Mouse (Mus musculus): ENCODE results near the gene Rora.

Rora gene

DNA sequence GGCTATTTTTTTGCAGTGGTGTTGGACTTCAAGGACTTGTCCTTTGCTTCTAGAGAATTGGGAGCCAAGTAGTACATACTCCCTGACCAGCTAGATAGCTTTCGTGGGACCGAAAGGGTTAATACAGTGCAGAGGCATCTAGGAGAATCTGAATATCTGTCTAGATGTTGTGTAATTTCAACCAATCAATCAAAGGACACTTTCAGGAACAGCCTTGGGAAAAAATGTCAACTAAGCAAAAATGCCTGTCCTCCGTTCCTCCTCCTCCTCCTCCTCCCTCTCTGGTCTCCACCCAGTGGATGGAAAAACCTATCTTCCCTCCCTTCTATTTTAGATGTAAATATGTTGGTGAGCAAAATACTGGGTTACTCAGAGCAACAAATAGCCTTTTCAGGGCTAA, 304.2 kb downstream of the Rora start:
- no peak for DNase-seq (ENCODE audit: low spot score)

DNA sequence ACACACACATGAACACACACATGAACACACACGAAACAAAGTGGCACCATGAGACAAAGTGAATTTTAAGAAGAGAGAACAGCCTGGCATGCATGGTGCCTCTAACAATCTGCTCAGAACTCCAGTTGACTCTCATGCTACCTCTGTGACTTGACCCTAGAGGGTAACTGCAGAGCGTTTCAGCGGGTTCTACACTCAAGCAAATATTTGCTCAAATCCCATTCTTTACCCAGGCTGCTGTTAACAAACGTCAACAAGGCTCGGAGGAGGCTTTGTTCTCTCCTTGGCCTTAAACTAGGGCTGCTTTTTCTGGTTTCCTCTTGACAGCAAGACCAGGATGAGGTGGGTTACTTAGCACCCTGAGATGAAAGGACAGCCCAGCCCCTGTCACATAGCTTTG, 305.3 kb downstream of the Rora start:
- DNase-seq (ENCODE audit: low spot score), result no peak

DNA sequence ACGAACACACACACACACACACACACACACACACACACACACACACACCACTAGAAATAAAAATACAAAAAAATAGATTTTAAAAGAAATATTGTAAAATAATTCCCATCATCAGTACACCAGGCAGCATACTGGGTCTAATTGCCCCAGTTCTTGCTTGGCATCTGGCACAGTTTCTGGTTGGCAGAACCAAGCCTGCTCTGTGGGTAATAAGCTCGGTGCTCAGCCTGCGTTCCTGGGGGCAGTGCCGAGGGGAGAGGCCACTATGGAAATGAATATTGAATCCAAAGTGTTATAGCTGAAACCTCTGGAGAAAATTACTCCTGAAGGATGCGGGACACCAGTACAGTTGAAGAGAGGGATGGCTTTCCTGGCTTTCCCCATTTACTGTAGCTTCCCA, 310.3 kb downstream of the Rora start:
- DNase-seq (ENCODE audit: low spot score), result peak; percentile 15

DNA sequence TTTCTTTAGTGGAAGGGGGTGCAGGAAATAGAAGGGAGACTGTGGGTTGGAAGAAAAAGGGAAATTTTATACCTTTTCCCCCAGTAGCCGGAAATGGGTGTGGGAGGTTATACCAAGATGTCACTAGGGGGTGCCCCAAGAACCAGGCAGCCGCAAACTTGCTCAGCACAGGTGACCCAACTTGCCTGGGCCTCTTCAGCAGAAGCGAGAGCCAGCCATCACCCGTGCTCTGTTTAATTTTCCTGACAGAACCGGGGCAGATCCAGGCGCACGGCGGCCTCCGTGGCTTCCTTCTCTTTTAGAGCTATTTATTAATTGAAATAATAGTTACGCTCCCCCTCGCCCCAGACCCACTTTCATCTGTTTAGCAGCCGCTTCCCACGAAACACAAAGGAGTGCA, 313.0 kb downstream of the Rora start:
- no peak for DNase-seq (ENCODE audit: low spot score)

DNA sequence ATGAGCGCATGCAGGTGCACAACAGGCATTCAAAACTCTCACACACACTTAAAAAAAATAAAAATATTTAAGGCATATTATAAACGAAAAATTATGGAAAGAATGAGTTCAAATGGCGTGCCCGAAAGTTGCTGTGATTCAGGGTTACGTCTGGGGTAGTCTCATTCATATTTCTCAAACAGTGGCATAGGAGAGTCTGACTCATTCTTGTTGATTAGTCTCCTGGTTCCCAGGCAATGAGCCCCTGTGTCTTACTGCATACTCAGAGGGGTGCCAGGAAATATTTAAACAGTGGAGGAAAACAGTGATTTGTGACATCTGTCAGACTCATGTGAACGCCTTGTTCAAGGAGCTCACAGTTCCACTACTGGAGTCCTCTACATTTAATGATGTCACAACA, 316.5 kb downstream of the Rora start:
- DNase-seq (ENCODE audit: low spot score), result no peak

DNA sequence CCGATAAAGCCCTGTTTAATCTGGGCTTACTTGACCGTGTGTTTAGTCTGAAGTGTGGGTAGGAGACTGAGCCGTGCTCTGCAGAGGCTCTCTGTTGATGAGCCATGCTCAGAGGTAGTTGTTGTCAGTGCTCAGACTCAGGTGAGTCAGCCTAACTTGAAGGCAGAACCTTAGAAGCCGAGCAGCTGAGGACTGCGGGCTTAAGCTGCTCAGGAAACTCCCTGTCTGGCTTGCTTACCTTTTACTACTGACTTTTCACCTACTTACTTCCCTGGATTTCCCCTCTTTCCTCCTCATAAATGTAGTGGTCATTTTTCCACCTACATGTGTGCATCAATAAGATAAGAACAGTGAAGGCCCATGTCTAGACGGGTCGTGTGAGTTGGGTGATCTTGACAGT, 318.7 kb downstream of the Rora start:
- DNase-seq (ENCODE audit: low spot score), result no peak

DNA sequence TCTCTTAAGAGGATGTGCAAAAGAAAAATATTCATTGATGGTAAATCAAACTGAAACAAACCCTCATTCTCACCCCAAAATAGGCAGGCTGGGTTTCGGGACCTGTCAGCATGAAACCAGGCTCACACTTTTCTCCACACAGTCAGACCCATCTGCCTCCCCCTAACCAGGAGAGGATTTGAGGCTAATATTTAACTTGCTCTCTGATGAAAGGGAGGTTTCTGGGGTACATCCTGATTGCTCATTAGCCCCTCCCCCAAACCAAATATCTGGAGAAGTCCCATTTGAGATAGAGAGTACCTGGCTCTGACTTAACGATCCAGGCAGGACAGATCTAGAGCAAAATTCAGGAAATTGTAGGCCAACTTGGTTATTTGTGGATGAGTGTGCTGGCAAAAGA, 320.9 kb downstream of the Rora start:
- DNase-seq (ENCODE audit: low spot score), result no peak

DNA sequence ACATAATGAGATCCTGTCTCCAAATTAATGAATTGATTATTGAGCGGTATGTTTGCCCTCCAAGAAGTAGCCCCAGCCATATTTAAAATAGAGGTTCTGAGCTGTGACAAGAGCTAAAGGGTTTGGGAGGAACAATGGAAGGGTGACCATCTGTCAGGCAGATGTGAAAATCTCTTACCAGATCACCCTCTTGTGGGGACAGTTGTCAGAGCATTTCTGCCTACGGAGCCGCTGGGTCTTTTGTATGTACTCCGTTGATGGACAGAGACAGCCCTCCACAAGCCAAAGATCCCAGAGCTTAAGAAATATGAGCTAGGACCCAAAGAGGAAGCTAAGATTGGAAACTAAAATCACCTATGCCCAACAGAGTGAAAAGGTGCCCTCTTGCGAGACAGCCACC, 322.6 kb downstream of the Rora start:
- no peak for DNase-seq (ENCODE audit: low spot score)

DNA sequence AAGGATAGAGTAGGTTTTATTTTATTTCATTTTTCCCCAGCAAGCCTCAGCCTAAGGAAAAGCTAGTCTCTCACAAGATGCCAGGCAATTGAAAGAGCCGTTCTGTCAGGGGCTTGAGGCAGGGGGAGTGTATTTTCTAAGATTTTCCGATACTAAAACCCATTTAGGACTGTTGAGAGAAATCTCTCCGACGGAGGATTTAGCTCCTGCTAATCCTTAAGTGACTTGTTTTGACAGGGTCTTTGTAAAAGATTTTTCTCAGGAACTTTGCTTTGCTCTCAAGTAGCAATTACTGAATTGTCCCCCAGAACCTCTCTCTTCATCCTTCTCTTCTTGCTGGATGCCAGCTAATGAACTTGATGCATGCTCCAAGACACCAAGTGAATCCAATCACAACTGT, 323.3 kb downstream of the Rora start:
- DNase-seq (ENCODE audit: low spot score), result no peak

DNA sequence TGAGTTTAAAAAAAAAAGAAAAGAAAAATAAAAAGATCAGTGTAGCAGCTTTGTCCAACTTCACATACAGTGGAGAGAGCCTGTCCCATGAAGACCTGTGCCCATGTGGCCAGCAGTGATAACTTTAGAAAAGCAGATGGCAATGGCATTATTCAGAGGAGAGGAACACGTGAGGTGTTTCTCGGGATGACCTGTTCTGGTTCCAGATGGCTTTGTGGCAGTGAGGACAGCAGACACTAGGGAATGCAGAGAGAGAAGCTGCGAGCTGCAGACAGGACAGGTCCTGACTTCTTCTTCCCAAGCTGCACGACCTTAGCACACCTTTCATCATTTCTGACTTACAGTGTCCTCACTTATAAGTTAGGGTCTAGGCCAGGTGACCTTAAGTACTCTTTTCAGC, 325.1 kb downstream of the Rora start:
- no peak for DNase-seq (ENCODE audit: low spot score)

DNA sequence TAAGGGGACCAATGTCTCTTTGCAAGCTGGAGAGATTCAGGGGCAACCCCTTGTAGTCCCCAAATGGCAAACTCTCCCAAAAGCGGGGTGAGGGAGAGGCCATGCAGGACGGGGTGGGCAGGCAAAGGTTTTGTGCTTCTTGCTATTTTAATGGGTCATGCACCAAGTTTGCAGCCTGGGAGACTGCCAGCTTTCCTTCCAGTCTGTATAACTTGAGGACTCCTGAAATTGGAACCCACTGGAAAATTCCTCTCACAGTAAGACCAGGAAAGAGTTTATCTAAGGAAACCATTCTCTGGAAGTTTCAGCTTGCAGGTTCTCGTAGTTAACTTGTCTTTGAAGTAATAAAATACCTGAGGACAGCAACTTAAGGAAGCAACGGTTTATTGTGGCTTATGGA, 326.5 kb downstream of the Rora start:
- DNase-seq (ENCODE audit: low spot score), result no peak

DNA sequence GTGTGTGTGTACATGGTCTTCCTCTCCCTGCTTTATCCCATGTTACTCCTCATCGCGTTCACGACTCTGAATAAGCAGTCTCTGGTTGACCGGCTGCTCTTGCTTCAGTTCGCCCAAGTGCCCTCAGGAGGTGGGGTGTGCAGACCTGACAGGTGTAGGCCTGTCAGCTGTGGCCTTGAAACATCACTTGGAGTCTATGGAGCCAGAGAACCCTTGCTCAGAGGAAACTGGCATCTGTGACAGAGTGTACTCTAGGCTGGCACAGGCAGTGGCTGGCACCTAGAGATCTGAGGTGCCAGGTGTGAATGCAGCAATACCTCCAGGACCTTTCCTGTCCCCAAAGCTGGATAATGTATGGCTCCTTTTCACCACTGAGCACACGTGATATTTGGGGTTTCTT, 331.5 kb downstream of the Rora start:
- DNase-seq (ENCODE audit: low spot score), result no peak

DNA sequence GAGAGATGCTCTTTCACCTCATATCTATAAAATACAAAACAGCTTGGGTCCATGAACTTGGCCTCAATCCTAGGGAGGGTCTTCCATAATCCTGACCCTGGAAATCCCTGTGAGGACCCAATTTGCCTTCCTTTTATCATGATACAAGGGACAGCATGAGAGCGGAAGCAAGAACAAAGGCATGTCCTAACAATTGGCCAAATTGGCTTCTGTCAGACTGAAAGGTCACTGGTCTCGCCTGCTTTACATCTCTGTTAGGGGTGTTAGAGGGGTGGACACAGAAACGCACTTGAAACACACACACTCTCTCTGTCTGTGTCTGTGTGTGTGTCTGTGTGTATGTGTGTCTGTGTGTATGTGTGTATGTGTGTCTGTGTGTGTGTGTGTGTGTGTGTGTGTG, 332.2 kb downstream of the Rora start:
- no peak for DNase-seq (ENCODE audit: low spot score)

DNA sequence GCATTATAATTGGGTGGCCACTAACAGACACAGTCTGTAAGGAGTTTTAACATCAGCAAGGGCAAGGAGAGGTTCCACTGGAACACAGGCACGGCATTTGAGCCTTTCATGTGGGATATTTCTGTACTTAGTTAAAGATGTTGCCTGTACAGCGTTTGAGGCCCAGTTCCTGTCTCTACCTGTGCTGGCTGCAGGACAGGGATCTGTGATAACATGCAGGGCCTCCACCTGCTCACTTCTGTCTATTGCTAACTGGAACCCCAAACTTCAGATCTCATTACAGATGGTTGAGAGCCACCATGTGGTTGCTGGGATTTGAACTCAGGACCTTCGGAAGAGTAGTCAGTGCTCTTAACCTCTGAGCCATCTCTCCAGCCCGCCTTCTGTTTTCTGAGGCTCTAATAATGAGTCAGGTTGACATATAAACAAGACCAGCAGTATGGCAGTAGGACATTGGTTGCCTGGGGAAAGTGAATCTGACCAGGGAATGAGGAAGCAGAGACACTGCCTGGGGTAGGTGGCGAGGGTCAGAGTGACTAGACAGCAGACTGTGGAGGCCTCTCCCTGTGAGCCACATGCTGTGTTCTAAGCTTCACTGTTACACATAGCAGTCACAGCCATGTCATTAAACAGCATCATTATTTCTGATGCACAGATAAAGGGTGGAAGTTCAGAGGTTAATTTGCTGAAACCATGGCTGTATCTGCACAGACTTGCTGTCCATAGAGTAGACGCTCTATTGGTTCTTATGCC, 333.9 kb downstream of the Rora start:
- DNase-seq (ENCODE audit: low spot score), result no peak

DNA sequence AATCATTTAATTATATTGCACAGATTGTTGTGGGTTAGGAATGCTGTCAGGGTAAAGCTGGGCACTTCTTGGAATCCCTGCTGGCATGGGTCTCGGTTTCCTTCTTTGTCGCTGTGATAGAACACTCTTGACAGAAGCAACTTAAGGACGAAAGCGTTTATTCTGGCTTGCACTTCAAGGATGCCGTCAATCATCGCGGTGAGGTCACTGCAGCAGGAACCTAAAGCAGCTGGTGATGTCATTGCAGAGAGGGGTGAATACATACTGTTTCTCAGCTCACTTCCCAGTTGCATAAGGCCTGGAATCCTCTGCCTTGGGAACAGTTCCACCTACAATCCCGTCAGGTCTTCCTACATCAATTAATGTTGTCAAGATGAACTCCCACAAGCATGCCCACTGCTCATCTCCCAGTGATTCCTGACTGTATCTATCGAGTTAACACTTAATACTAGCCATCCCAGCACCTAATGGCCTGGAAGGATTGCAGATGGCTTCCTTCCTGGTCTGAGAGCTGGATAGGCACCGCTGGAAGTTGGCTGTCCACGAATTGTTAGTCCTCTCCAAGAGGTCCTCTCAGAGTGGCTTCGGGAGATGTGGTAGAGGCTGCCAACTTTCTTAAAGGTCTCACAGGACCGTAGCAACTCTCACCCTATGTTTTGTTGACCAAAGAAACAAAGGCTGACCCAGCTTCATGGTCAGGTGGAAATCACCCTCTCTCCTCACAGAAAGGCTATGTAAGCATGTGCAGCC, 334.8 kb downstream of the Rora start:
- no peak for DNase-seq (ENCODE audit: low spot score)

DNA sequence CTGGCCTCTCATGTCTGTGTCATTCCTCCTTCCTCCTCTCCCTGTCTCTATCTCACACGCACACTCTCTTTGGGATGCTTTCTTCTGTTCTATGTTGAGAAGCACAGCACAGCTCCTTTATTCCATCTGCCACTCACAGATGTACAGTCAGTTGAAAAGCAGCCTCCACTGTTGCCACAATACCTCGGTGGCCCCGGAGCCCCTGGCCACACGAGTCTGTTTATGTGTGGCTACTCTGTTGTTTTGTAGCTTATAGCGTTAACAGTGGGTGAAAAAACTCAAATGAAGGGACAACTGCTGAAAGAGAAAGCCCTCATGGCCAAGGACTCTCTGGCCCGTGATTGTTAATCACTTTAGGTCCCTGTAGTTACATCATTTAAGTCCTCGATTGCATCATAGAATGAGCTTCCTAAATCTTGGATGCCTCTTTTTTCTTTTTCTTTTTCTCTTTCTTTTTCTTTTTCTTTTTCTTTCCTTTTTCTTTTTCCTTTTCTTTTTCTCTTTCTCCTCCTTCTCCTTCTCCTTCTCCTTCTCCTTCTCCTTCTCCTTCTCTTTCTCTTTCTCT, 336.4 kb downstream of the Rora start:
- no peak for DNase-seq (ENCODE audit: low spot score)

DNA sequence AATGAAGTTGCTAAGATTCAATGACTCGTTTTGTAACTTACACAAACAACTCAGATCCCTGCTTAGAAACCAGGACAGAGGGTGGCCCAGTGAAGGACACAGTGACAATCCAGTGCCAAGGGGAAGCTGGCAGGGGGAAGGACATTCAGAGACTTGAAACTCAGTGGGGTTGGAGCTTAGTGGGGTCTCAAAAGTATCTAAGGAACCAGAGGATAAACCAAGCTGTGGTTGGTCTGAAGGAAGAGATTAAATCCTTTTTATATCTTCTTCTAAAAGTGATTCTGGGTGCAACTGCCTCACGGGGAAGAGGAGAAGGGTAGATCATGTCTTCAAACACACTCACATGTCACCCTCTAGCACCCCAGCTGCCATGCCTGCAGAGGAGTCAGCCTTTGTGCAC, 340.3 kb downstream of the Rora start:
- no peak for DNase-seq (ENCODE audit: low spot score)

DNA sequence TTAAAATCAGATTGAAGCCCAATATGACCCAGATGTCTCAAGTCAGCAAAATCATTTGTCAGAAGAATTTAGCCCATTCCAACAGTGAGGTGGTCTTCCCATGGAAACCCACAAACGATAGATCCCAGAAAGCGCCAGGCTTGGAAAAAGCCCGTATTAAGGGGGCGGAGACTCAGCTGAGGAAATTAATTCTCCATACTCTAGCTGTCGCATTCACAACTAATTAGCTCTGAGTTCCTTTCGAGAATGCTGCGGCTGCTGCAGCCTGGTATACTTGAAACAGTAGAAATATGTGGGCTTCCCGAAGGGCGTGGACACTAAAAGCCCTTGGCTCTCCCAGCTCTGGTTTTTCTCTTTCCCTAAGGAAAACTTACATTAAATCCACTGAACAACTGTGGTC, 345.4 kb downstream of the Rora start:
- no peak for DNase-seq (ENCODE audit: low spot score)

DNA sequence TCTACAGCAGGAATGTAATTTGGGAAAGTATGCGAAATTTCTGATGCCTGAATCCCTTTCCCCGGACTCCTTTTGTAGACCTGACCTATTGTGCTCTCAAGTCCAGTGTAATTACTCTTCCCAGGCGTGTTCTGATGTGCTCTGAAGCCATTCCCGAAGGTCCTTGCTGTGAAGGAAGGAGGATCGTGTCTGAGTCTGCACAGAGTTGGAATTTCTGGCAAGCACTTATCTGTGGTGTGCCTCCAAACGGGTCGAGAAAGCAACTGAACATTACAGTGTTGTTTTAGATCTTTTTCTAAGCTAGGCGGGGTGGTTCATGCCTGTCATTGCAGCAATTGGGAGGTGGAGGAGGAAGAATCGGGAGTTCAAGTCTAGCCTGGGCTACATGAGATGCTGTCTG, 350.9 kb downstream of the Rora start:
- no peak for DNase-seq (ENCODE audit: low spot score)

DNA sequence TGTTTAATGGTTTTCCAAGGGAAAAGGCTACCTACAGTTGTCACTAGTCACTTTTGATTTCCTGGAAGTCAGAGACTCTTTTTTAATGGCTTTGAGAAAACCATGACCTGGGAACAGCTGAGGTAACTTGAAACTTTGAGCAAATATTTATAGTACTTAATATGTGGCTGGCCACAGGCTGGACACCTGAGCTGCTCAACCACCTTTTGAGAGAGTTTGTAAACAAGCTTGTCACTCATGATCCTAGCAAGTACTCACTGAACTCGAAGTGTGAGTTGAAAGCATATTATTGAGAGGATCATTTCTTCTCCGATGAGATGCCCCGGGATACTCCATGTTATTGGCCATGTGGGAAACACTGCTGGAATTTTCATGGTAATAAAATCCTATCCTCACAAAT, 353.1 kb downstream of the Rora start:
- DNase-seq (ENCODE audit: low spot score), result no peak

DNA sequence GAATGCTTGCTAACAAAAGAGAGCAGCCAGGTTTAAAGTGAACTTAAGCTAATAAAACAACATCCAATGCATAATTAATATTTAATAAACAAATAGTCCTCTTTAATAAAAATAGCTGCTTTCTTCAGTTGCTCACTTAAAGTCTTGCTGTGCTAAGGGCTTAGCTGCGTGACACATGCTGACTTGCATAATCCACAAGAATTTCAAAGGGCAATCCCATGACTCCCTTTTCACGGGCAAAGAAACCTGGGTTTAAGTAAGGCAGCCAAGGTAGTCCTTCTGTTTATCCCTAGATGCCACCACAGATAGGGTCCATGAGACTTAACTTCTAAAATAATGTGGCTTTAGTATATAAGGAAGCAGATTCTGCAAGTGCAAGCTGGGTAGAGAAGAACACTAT, 355.1 kb downstream of the Rora start:
- DNase-seq (ENCODE audit: low spot score), result no peak

DNA sequence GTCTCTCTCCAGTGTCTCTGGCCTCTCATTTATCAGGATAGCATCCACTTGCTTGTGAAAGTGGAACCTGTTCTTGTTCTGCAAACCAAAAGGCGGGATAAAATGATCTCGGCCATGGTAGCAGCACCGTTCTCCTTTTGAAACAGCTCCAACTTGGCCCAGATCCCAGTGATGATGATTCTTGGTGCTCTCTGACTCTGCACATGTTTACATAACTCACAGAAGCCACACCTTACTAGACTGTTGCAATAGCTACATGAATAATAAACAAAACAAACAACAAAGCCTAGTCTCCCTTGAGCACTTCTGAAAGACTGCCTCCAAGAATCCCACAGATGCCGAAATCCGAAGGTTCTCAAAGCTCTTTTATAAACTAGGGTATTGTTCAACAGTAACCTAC, 357.3 kb downstream of the Rora start:
- no peak for DNase-seq (ENCODE audit: low spot score)

DNA sequence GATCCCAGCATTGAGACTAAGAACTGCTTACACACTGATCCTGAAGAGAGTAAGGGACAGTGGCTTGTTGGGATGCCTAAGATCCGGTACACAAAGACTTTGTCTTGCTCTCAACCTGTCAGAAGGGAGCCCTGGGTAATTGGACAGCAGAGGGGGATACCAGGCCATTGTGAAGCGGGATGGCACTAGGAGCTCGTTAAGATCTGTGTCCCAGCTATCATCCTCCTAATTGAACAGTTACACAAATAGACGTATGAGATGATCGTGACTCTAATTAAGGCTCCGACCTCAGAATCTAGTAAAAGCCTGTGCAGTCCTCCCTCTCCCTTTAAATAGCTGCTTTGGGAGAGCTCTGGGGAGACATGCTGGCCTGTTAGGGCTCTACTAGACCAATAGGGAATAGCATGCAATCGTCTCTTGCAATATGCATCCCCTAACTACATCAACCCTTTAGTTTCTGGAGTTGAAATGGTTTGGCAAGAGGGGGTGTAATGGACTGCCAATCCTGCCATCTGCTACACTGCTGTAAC, 359.7 kb downstream of the Rora start:
- no peak for DNase-seq (ENCODE audit: low spot score)

Data from layer of hippocampus, adult 11-12 months (tissue).